Mouse (Mus musculus) G1E (cell line): ENCODE results near the gene Tmem50b.

Experiments
- CTCF ChIP-seq: IDR thresholded peaks from 2 replicates; pipeline ENCODE4 v1.5.1; 2012; ENCODE audit warnings: low read depth, low read length, inconsistent platforms, mixed read lengths
- GATA1 ChIP-seq: IDR thresholded peaks from 2 replicates; pipeline ENCODE4 v1.6.1; 2012; ENCODE audit warnings: borderline replicate concordance, low read length, inconsistent platforms, mixed read lengths
- POLR2AphosphoS5 ChIP-seq: IDR thresholded peaks from 2 replicates; pipeline ENCODE4 v1.6.1; 2012; ENCODE audit warnings: low read depth, low read length, inconsistent platforms; ENCODE audit not compliant: insufficient replicate concordance
- TAL1 ChIP-seq: conservative IDR thresholded peaks from 2 replicates; pipeline ENCODE4 v1.6.1; 2012; ENCODE audit warnings: low read depth, low read length, inconsistent platforms, mixed read lengths

DNA sequence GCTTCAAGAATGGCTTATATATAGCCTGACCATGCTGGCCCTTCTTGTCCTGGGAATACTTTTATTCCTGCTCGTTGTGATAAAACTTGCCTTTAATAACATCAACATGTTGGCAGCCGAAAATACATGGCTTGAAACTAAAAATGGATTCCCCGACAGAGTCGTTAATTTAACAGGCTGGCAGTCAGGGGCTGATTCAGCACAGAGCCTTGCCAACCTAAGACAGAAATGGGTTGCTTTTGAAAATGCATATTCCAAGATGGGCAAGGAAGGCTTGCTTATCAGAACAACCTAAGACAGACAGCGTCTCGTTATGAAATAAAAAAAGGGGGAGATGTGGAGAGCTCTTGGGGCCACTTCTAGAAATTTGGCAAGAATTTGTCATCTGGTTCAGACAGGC, 65.7 kb downstream of the Tmem50b start:
- TF ChIP-seq TAL1, result no peak
- TF ChIP-seq CTCF, result no peak
- TF ChIP-seq GATA1, result no peak
- TF ChIP-seq POLR2AphosphoS5, result no peak
